Mouse (Mus musculus) liver, embryonic 16.5 days (tissue): Measurements from ENCODE around the gene Pdzph1. TPM values are rescaled to one million over a fixed set of nuclear protein-coding genes. Genes with fewer than 3 reads are reported as not detected.

Experiments used
- ATAC-seq: fragments of 200-750 bp; cut with Nextera tagmentation; 2 replicates; pipeline ENCODE4 v1.8.0; 2017; ENCODE audit warnings: low read depth, mild to moderate bottlenecking, moderate number of reproducible peaks, moderate library complexity
- H3K27ac ChIP-seq: fragments of 300-500 bp; sonication (generic); 2 replicates; pipeline ENCODE4 v1.5.1; 2014; ENCODE audit warnings: mild to moderate bottlenecking, low read length
- H3K27me3 ChIP-seq: fragments of 300-500 bp; sonication (generic); 2 replicates; pipeline ENCODE4 v1.6.1; 2014; ENCODE audit warnings: low read depth, low read length, mixed read lengths; ENCODE audit not compliant: control insufficient read depth, insufficient read depth
- H3K36me3 ChIP-seq: fragments of 300-500 bp; sonication (generic); 2 replicates; pipeline ENCODE4 v1.6.1; 2014; ENCODE audit warnings: mild to moderate bottlenecking; ENCODE audit not compliant: control insufficient read depth, insufficient read depth
- H3K4me1 ChIP-seq: fragments of 300-500 bp; sonication (generic); 2 replicates; pipeline ENCODE4 v1.6.1; 2014; ENCODE audit warnings: low read depth, low read length, mixed read lengths; ENCODE audit not compliant: control insufficient read depth
- H3K4me2 ChIP-seq: fragments of 300-500 bp; sonication (generic); 2 replicates; pipeline ENCODE4 v1.6.1; 2014; ENCODE audit warnings: low read depth, low read length, mixed read lengths
- H3K4me3 ChIP-seq: fragments of 300-500 bp; sonication (generic); 2 replicates; pipeline ENCODE4 v1.5.1; 2014; ENCODE audit warnings: low read depth, mild to moderate bottlenecking, low read length
- H3K9ac ChIP-seq: fragments of 300-500 bp; sonication (generic); 2 replicates; pipeline ENCODE4 v1.6.1; 2014; ENCODE audit warnings: low read depth, low read length
- H3K9me3 ChIP-seq: fragments of 300-500 bp; sonication (generic); replicated peaks from 2 replicates; pipeline ENCODE4 v1.6.1; 2016; ENCODE audit warnings: low read length; ENCODE audit not compliant: control insufficient read depth
- WGBS: fragments of 180-500 bp; shearing (Covaris S2); extraction: QIAGEN DNeasy Blood & Tissue Kit; methylation state at CpG from one replicate; pipeline ENCODE4 v1.1.7; 2014; ENCODE audit not compliant: insufficient replicate concordance; 5-methylcytosine and 5-hydroxymethylcytosine counted together
- polyA plus RNA-seq: library from polyadenylated mRNA; unstranded; fragments of >200 nt; fragmentation: Nextera tagmentation; extraction: Ambion mirVana; gene quantifications from 2 replicates; pipeline ENCODE4 v1.2.1, GENCODE M21; 2015

Gene Pdzph1
- polyA plus RNA-seq = 0.09 and 0.17 TPM in 2 replicates

DNA sequence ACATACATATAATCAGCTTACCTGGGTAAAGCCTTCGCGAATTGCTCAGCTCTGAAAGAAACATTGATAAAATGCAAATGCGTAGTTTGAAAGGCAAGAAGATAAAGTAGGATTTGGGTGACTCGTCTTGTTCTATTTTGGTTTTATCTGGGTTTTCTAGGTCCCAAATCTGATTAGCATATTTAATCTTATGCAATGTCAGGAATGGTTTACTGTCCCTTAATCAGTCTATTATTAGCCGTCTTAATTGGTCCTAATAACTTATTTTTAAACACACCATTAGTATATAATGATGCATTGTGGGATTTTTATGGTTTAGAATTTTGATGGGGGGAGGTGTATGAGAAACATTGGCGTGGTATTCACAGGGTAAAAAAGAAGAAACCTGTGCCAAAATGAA, at the start of gene Pdzph1:
TSS of gene Pdzph1 (minus strand) at position 101 of the 400 bp plus-strand sequence.
- WGBS = 51% methylated on average over 6 of the region's 6 CpGs
- no peak for ATAC-seq
- no peaks in the 10 kb centered on the region for H3K36me3 ChIP-seq
- no peak within 1 kb of the TSS for H3K4me2 ChIP-seq
- no peaks in the 10 kb centered on the region for H3K9me3 ChIP-seq
- no peak within 1 kb of the TSS for H3K27ac ChIP-seq
- H3K9ac ChIP-seq = no peak within 1 kb of the TSS
- no peaks in the 10 kb centered on the region for H3K4me1 ChIP-seq
- no peak within 1 kb of the TSS for H3K4me3 ChIP-seq
- H3K27me3 ChIP-seq = no peaks in the 10 kb centered on the region

DNA sequence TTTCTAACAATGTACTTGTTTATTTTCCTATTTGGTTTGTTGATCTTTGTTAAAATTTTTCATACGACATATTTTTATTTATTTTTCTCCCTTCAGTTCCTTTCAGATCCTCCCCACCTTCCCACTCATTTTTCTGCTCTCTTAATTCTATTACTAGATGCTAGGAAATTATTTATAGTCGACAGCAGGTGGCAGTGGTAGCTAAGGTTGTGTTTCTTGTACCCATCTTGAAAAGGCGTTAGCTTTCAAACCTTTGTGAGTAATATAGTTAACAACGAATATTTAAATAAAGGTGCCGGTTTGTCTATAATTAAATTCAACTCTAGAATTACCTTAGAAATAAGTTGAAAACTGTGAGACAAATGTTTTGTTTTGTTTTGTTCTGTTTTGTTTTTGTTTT, 48.6 kb upstream of the Pdzph1 start:
- Histone ChIP-seq H3K27me3 (no peaks in the 10 kb centered on the region), H3K36me3 (no peaks in the 10 kb centered on the region), H3K4me1 (no peaks in the 10 kb centered on the region), H3K4me2 (no peak overlapping the region), H3K9ac (no peak overlapping the region), H3K27ac (no peak overlapping the region), H3K4me3 (no peak overlapping the region), H3K9me3 (no peaks in the 10 kb centered on the region)
- ATAC-seq = no peak
- WGBS = 35% methylated on average over 5 of the region's 5 CpGs

DNA sequence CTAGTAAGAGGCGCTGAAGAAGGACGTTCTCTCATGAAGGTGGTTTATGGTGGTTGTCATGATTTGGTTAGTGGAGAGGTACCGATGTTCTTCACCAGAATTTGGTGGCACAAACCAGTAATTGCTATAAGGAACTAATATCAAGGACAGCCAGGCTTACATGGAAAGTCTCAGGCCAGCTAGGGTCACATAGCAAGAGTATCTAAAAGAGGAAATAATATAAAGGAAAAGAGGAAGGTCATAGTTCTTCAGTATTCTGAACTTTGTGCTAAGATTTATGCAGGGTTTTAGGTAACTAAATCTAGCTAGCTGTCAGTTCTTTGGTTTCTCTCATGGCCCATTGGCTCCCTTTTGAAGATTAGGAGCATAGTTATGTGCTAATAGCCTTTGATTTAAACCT, 42.3 kb upstream of the Pdzph1 start:
- no peak overlapping the region for H3K4me3 ChIP-seq
- WGBS = 72% methylated on average over 3 of the region's 3 CpGs
- H3K9ac ChIP-seq = no peak overlapping the region
- no peak overlapping the region for H3K4me2 ChIP-seq
- H3K27me3 ChIP-seq = no peaks in the 10 kb centered on the region
- no peak overlapping the region for H3K27ac ChIP-seq
- no peak for ATAC-seq
- H3K9me3 ChIP-seq = no peaks in the 10 kb centered on the region
- H3K4me1 ChIP-seq = no peaks in the 10 kb centered on the region
- no peaks in the 10 kb centered on the region for H3K36me3 ChIP-seq

DNA sequence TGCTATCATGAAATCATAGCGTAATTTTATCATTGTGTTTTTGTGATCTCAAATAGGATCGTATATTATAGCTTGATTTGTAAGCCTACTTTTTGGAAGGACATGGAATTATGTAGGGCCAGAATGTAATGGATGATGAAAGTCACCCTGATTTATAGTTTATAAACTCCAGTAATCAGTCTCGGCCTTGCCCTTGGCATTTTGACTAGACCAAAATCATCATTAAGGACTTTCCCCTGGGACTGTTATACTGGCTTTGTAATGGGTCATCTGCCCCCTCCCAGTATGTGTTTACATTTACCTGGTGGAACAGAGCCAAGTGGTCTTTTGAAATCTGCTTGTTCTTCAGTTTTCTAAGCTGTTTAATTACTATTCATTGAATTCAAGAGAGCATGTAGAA, 35.2 kb upstream of the Pdzph1 start:
- no peaks in the 10 kb centered on the region for H3K9me3 ChIP-seq
- no peaks in the 10 kb centered on the region for H3K27me3 ChIP-seq
- WGBS = 64% methylated on average over 3 of the region's 3 CpGs
- H3K4me3 ChIP-seq = no peak overlapping the region
- H3K36me3 ChIP-seq = no peaks in the 10 kb centered on the region
- no peak overlapping the region for H3K9ac ChIP-seq
- H3K4me1 ChIP-seq = no peaks in the 10 kb centered on the region
- no peak for ATAC-seq
- no peak overlapping the region for H3K4me2 ChIP-seq
- no peak overlapping the region for H3K27ac ChIP-seq

DNA sequence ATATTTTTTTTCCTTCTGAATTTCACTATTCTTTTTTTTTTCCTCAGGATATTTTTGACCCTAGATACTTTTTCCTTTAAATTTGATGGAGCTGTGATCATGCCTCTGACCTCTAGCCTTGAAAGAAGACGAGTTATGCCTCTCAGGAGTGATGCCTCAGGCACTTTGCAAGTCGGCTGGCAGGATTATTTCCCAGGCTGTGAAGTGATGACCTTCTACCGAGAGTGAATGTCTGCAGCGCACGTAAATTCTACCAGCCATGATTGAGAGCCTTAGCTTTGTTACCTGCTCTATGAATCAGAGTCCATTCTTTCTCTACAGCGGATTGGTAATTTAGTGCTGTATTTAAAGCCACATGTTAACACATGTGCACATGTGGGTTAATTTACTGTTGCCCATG, 33.3 kb upstream of the Pdzph1 start:
- Histone ChIP-seq H3K36me3 (no peaks in the 10 kb centered on the region), H3K4me3 (no peak overlapping the region), H3K4me2 (no peak overlapping the region), H3K9me3 (no peaks in the 10 kb centered on the region), H3K27me3 (no peaks in the 10 kb centered on the region), H3K4me1 (no peaks in the 10 kb centered on the region), H3K27ac (no peak overlapping the region), H3K9ac (no peak overlapping the region)
- ATAC-seq = no peak
- 58% methylated on average over 6 of the region's 6 CpGs for WGBS

DNA sequence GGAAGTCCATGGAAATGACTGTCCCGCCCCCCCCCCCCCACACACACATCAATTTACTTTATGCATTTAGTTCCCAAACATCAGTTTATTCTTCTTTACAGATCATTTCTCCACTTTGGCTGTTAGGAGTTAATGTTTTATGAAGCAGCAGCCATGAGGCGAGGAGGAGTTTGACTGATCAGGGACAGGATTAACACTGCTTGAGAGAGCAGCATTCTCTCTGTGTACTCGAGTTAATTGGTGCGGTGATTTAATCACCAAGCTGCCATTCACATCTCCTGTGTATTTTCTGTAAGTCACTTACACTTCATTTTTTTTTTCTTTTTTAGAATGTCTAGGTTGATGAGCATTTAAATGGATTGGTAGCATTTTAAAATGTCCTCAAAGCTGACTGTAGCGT, 32.8 kb upstream of the Pdzph1 start:
- Histone ChIP-seq H3K9ac (no peak overlapping the region), H3K27ac (no peak overlapping the region), H3K9me3 (no peaks in the 10 kb centered on the region), H3K27me3 (no peaks in the 10 kb centered on the region), H3K4me1 (no peaks in the 10 kb centered on the region), H3K4me3 (no peak overlapping the region), H3K36me3 (no peaks in the 10 kb centered on the region), H3K4me2 (no peak overlapping the region)
- ATAC-seq = no peak
- 45% methylated on average over 5 of the region's 5 CpGs for WGBS

DNA sequence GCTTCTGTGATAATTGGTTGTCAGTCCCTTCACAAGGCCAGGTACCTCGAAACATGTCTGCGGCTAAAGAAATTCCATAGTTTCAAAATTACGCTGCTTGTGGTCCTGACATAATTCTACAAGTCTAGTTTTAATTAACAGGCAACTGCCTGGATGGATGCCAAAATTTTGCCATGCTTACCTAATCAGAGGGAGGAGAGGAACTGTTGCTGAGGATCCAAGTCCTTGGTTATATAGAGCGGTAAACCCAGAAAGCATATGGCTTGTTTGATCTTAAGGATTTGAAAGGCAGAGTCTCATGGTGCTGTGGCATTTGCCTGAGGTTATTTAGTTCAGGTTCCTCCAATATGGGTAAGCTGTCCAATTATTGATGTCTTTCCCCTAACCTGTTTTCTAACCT, 27.5 kb upstream of the Pdzph1 start:
- Histone ChIP-seq H3K4me3 (no peak overlapping the region), H3K4me2 (no peak overlapping the region), H3K36me3 (no peaks in the 10 kb centered on the region), H3K4me1 (no peaks in the 10 kb centered on the region), H3K9ac (no peak overlapping the region), H3K9me3 (no peaks in the 10 kb centered on the region), H3K27me3 (no peaks in the 10 kb centered on the region), H3K27ac (no peak overlapping the region)
- no peak for ATAC-seq
- 80% methylated on average over 4 of the region's 4 CpGs for WGBS

DNA sequence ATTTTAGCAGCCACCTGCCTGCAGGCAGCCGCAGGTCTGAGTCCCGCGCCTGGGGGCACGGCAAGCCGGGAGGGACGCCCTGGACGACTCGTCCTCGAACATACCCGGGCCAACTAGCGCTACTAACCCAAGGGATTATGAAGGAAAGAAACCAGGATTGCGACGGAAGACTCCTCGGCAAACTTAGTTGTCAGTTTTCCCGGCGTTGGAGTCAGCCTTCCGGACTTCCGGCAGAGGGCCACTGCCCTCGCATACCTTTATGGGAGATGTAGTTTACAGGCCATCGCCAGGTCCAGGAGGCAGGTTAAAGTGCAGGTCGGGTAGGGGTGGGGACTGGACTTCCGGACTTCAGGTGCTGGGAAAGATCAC, 21.9 kb upstream of the Pdzph1 start, which contains the start of gene Nudt12:
TSS of gene Nudt12 (minus strand) at position 282 of the 369 bp plus-strand sequence.
- Histone ChIP-seq H3K27me3 (no peaks in the 10 kb centered on the region), H3K4me2 (peak within 1 kb of the TSS; percentile 80), H3K4me3 (peak within 1 kb of the TSS; percentile 82), H3K9me3 (no peaks in the 10 kb centered on the region), H3K27ac (peak within 1 kb of the TSS; percentile 67), H3K36me3 (no peaks in the 10 kb centered on the region), H3K4me1 (peaks cover 5% of the 10 kb centered on the region), H3K9ac (peak within 1 kb of the TSS; percentile 76)
- ATAC-seq = peak; percentile 87
- under 1% methylated on average over 22 of the region's 22 CpGs for WGBS

DNA sequence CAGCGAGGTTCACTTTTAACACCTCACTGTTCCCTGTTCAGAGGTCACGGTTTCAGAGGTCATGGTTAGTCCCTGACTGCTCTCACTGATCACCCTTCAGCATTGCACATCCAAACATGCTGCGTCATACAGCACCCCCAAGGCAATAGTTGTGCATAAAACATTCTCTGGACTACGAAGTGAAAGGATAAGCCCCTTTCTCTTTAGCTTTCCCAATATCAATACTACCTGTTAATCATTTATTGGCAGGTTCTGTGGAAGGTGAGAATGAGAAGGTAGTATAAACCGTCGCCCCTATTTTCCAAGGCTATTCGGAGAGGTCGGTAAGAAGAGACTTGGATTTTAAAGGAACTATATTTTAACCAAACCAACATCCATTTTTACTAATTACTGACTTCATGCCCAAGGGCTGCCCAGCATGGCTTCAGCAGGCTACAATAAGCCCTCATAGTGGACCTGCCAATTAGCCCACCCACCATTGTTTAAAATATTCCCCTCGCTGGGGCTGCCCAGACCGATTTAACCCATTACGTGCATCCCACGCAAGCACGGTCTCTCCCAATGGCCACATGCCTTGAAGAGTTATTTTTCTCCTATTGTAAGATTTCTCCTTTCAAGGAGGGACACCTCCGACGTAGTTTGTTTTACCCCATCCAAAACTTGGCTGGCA, 21.4 kb upstream of the Pdzph1 start:
- Histone ChIP-seq H3K36me3 (no peaks in the 10 kb centered on the region), H3K27ac (peak overlapping the region; percentile 67), H3K9me3 (no peaks in the 10 kb centered on the region), H3K9ac (peak overlapping the region; percentile 76), H3K4me2 (peak overlapping the region; percentile 80), H3K4me3 (peak overlapping the region; percentile 82), H3K4me1 (peaks cover 5% of the 10 kb centered on the region), H3K27me3 (no peaks in the 10 kb centered on the region)
- 4% methylated on average over 15 of the region's 15 CpGs for WGBS
- peak; percentile 83 for ATAC-seq
